ENCODE assay signal across 8 mouse cellular contexts in the genomic region with DNA sequence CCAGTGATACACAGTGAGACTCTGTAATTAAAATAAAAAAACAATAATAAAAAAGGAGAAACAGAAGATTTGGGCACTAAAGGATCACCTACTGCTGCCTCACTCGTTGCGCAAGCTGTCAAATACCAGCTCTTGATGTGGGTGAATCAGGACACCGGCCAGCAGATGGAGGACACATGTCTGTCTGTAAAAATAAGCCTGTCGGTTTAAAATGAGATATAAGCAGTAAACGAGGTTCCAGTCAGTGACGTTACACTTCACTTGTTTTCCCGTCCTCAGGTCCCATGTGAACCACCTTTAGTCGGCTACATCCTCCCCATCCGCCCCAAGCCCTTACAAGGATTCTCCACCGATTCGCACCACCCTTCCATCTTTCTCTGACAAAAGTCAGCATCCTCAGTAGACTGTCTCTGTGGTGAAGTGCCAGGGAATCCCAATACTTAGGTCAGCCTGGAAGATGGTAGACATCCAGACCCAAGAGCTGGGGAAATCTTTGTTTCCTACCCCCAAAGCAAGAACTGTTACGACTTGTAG. TPM values are rescaled to one million over a fixed set of nuclear protein-coding genes. Genes with fewer than 3 reads are reported as not detected.
A peak's percentile ranks its signal among the peaks of the same experiment; 100 is the strongest.
DNase-seq lines count a peak whose midpoint lies in the region; ATAC-seq and TF ChIP-seq lines count a peak whose summit lies in the region.

No protein-coding gene starts in this region.

- H3K27me3 ChIP-seq in heart, adult 2 months (ENCODE audit: control insufficient read depth, insufficient read depth, low read length) = no peaks in the 10 kb centered on the region
- no peaks in the 10 kb centered on the region for H3K27me3 ChIP-seq in testis, adult 2 months (ENCODE audit: control insufficient read depth, insufficient read depth, low read length)
- H3K27me3 ChIP-seq in forebrain, postnatal 0 days (ENCODE audit: insufficient read depth, low read length) = no peaks in the 10 kb centered on the region
- H3K27me3 ChIP-seq in liver, embryonic 12.5 days (replicated peaks) = peaks cover 6% of the 10 kb centered on the region; the same call in 1 of the 2 replicates

- WGBS in heart, adult 2 months = 11% methylated on average over 12 of the region's 12 CpGs
- 8% methylated on average over 12 of the region's 12 CpGs for WGBS in forebrain, postnatal 0 days
- 23% methylated on average over 12 of the region's 12 CpGs for WGBS in liver, embryonic 12.5 days (ENCODE audit: insufficient replicate concordance)
- 4% methylated on average over 12 of the region's 12 CpGs for WGBS in olfactory bulb, adult 2 months

- peaks cover 3% of the 10 kb centered on the region for H3K4me1 ChIP-seq in heart, adult 2 months (ENCODE audit: control insufficient read depth, insufficient read depth, low read length)
- H3K4me1 ChIP-seq in testis, adult 2 months (ENCODE audit: control insufficient read depth, insufficient read depth, low read length) = peaks cover 7% of the 10 kb centered on the region
- peaks cover 14% of the 10 kb centered on the region for H3K4me1 ChIP-seq in forebrain, postnatal 0 days (ENCODE audit: insufficient read depth)
- H3K4me1 ChIP-seq in liver, embryonic 12.5 days = peaks cover 17% of the 10 kb centered on the region
- H3K4me1 ChIP-seq in olfactory bulb, adult 2 months (ENCODE audit: control insufficient read depth, insufficient read depth, low read length) = peaks cover 4% of the 10 kb centered on the region

- peak overlapping the region; percentile 71 for H3K4me3 ChIP-seq in heart, adult 2 months
- peak overlapping the region; percentile 98 for H3K4me3 ChIP-seq in testis, adult 2 months (ENCODE audit: control insufficient read depth, low read depth, low read length)
- H3K4me3 ChIP-seq in forebrain, postnatal 0 days (ENCODE audit: low read depth, low read length) = peak overlapping the region; percentile 78
- peak overlapping the region; percentile 86 for H3K4me3 ChIP-seq in liver, embryonic 12.5 days
- peak overlapping the region; percentile 57 for H3K4me3 ChIP-seq in olfactory bulb, adult 2 months (ENCODE audit: insufficient read depth, low read depth, low read length)

- peak overlapping the region; percentile 75 for H3K4me2 ChIP-seq in forebrain, postnatal 0 days (ENCODE audit: low read depth)
- H3K4me2 ChIP-seq in liver, embryonic 12.5 days = peak overlapping the region; percentile 83

- no peak for DNase-seq in heart, adult 2 months
- no peak for DNase-seq in heart, adult 8-10 months (ENCODE audit: low spot score)
- DNase-seq in testis, postnatal 10 days (ENCODE audit: low spot score) = no peak
- no peak for DNase-seq in forebrain, postnatal 0 days
- DNase-seq in gastrocnemius, postnatal 36 days = no peak

- intact Hi-C loops in heart, adult 2 months (cut with DNase I) = loop anchor here (1.0 to 5.0 kb wide), 2 partner anchors 20 to 75 kb away; a partner anchor contains a TSS
- intact Hi-C loops in gastrocnemius, postnatal 36 days (cut with DNase I) = no loop called here

- peak overlapping the region; percentile 44 for H3K27ac ChIP-seq in heart, adult 2 months
- H3K27ac ChIP-seq in testis, adult 2 months (ENCODE audit: control insufficient read depth, insufficient read depth, low read depth, low read length) = peak overlapping the region; percentile 91
- H3K27ac ChIP-seq in forebrain, postnatal 0 days (ENCODE audit: low read depth, low read length) = peak overlapping the region; percentile 78
- no peak overlapping the region for H3K27ac ChIP-seq in liver, embryonic 12.5 days
- peak overlapping the region; percentile 55; the same call in 1 of the 2 replicates for H3K27ac ChIP-seq in olfactory bulb, adult 2 months (ENCODE audit: insufficient read depth, low read depth, low read length)

- peak overlapping the region; percentile 59 for H3K9ac ChIP-seq in heart, adult 2 months (ENCODE audit: low read depth, low read length)
- peak overlapping the region; percentile 71 for H3K9ac ChIP-seq in forebrain, postnatal 0 days
- H3K9ac ChIP-seq in liver, embryonic 12.5 days = peak overlapping the region; percentile 81

- TF ChIP-seq EP300 in heart, adult 2 months (IDR thresholded peaks at IDR 0.05; ENCODE audit: insufficient read depth, low read depth, low read length) = no peak

- no peak for TF ChIP-seq CTCF in heart, adult 2 months (IDR thresholded peaks at IDR 0.05)
- TF ChIP-seq CTCF in testis, adult 2 months (IDR thresholded peaks at IDR 0.05; ENCODE audit: control insufficient read depth, insufficient read depth, insufficient replicate concordance, low read depth, low read length) = no peak
- TF ChIP-seq CTCF in forebrain, postnatal 0 days (IDR thresholded peaks at IDR 0.05; ENCODE audit: low read depth) = no peak
- no peak for TF ChIP-seq CTCF in olfactory bulb, adult 2 months (IDR thresholded peaks at IDR 0.05; ENCODE audit: insufficient read depth, low read depth, low read length)

- TF ChIP-seq POLR2A in heart, adult 2 months (IDR thresholded peaks at IDR 0.05; ENCODE audit: insufficient read depth, low read depth, low read length) = no peak
- TF ChIP-seq POLR2A in testis, adult 2 months (IDR thresholded peaks at IDR 0.05; ENCODE audit: control insufficient read depth, low read depth, low read length) = no peak
- no peak for TF ChIP-seq POLR2A in olfactory bulb, adult 2 months (IDR thresholded peaks at IDR 0.05; ENCODE audit: insufficient read depth, low read depth, low read length)

- ATAC-seq in forebrain, postnatal 0 days = peak; percentile 56
- peak; percentile 45; the same call in 1 of the 2 replicates for ATAC-seq in liver, embryonic 12.5 days

- H3K79me2 ChIP-seq in heart, adult 2 months (replicated peaks; ENCODE audit: control insufficient read depth, insufficient read depth, low read length) = no peaks in the 10 kb centered on the region

- peaks cover 2% of the 10 kb centered on the region; the same call in 1 of the 2 replicates for H3K36me3 ChIP-seq in heart, adult 2 months (ENCODE audit: control insufficient read depth, insufficient read depth, low read length)
- H3K36me3 ChIP-seq in testis, adult 2 months (ENCODE audit: control insufficient read depth, insufficient read depth, low read length) = no peaks in the 10 kb centered on the region
- H3K36me3 ChIP-seq in forebrain, postnatal 0 days (ENCODE audit: insufficient read depth) = peaks cover 21% of the 10 kb centered on the region
- H3K36me3 ChIP-seq in liver, embryonic 12.5 days = peaks cover 30% of the 10 kb centered on the region

- no peaks in the 10 kb centered on the region for H3K9me3 ChIP-seq in forebrain, postnatal 0 days (ENCODE audit: low read length)
- no peaks in the 10 kb centered on the region for H3K9me3 ChIP-seq in liver, embryonic 12.5 days (replicated peaks)

RNA-seq across cellular contexts. Expression of a gene that starts 0.5 kb away (rescaled TPM):
- total RNA-seq in heart, adult 2 months (2021) = 10 to 100 TPM; 15.6 to 16.4 TPM
- 8.2 and 16.1 TPM in 2 replicates for polyA plus RNA-seq in heart, adult 2 months (2012; rRNA removed)
- total RNA-seq in heart, adult 8-10 months (2022) = 10 to 100 TPM; 17.5 to 19.1 (median 18.5) TPM
- 12.0 and 21.9 TPM in 2 replicates for polyA plus RNA-seq in testis, adult 2 months (2012; rRNA removed)
- 72.9 and 78.0 TPM in 2 replicates for total RNA-seq in forebrain, postnatal 0 days (2014; rRNA removed)
- 76.9 and 81.4 TPM in 2 replicates for polyA plus RNA-seq in forebrain, postnatal 0 days (2015; fragmentation: Nextera tagmentation; extraction: Ambion mirVana)
- 56.6 and 57.8 TPM in 2 replicates for polyA plus RNA-seq in liver, embryonic 12.5 days (2016; fragmentation: Nextera tagmentation; extraction: Ambion mirVana)
- not detected in 2 replicates for polyA plus RNA-seq in olfactory bulb, adult 2 months (2012; ENCODE audit: insufficient read depth, insufficient read length, low replicate concordance, missing spikeins)
- 10 to 100 TPM; 12.7 to 15.5 TPM for total RNA-seq in gastrocnemius, postnatal 36 days (2021)

RNA-seq across cellular contexts. Expression of a gene that starts 20.0 kb away (rescaled TPM):
- total RNA-seq in heart, adult 2 months (2021) = under 1 TPM; 0.63 to 0.66 TPM
- 0.74 and 1.1 TPM in 2 replicates for polyA plus RNA-seq in heart, adult 2 months (2012; rRNA removed)
- total RNA-seq in heart, adult 8-10 months (2022) = 1 to 10 TPM in 1 of 4 experiments, under 1 TPM in 3; 0.25 to 1.3 (median 0.59) TPM
- polyA plus RNA-seq in testis, adult 2 months (2012; rRNA removed) = 5.0 and 5.2 TPM in 2 replicates
- total RNA-seq in forebrain, postnatal 0 days (2014; rRNA removed) = 16.8 and 23.9 TPM in 2 replicates
- 20.5 and 20.7 TPM in 2 replicates for polyA plus RNA-seq in forebrain, postnatal 0 days (2015; fragmentation: Nextera tagmentation; extraction: Ambion mirVana)
- 288 and 294 TPM in 2 replicates for polyA plus RNA-seq in liver, embryonic 12.5 days (2016; fragmentation: Nextera tagmentation; extraction: Ambion mirVana)
- 155 TPM in 1 of 2 replicates, not detected in the other for polyA plus RNA-seq in olfactory bulb, adult 2 months (2012; ENCODE audit: insufficient read depth, insufficient read length, low replicate concordance, missing spikeins)
- 1 to 10 TPM in 1 of 2 experiments, under 1 TPM in 1; 0.96 to 1.7 TPM for total RNA-seq in gastrocnemius, postnatal 36 days (2021)

RNA-seq across cellular contexts. Expression of a gene that starts 30.3 kb away (rescaled TPM):
- not detected for total RNA-seq in heart, adult 2 months (2021)
- not detected in 2 replicates for polyA plus RNA-seq in heart, adult 2 months (2012; rRNA removed)
- total RNA-seq in heart, adult 8-10 months (2022) = not detected
- polyA plus RNA-seq in testis, adult 2 months (2012; rRNA removed) = 0.08 and 0.19 TPM in 2 replicates
- 0.69 and 1.3 TPM in 2 replicates for total RNA-seq in forebrain, postnatal 0 days (2014; rRNA removed)
- polyA plus RNA-seq in forebrain, postnatal 0 days (2015; fragmentation: Nextera tagmentation; extraction: Ambion mirVana) = 0.45 and 0.68 TPM in 2 replicates
- polyA plus RNA-seq in liver, embryonic 12.5 days (2016; fragmentation: Nextera tagmentation; extraction: Ambion mirVana) = not detected in 2 replicates
- not detected in 2 replicates for polyA plus RNA-seq in olfactory bulb, adult 2 months (2012; ENCODE audit: insufficient read depth, insufficient read length, low replicate concordance, missing spikeins)
- total RNA-seq in gastrocnemius, postnatal 36 days (2021) = not detected
